Mouse (Mus musculus) limb, embryonic 15.5 days (tissue): ENCODE results near the gene Sema4d. TPM values are rescaled to one million over a fixed set of nuclear protein-coding genes. Genes with fewer than 3 reads are reported as not detected.

Experiments used
- ATAC-seq: fragments of 200-750 bp; cut with Nextera tagmentation; 2 replicates; pipeline ENCODE4 v1.8.0; 2017; ENCODE audit warnings: low read depth, moderate TSS enrichment; ENCODE audit not compliant: insufficient number of reproducible peaks, low FRiP score, low TSS enrichment
- H3K27ac ChIP-seq: fragments of 300-500 bp; sonication (generic); 2 replicates; pipeline ENCODE4 v1.5.1; 2015; ENCODE audit warnings: moderate library complexity, mild to moderate bottlenecking, inconsistent platforms
- H3K27me3 ChIP-seq: fragments of 300-500 bp; sonication (generic); 2 replicates; pipeline ENCODE4 v1.6.1; 2015; ENCODE audit warnings: inconsistent platforms
- H3K36me3 ChIP-seq: fragments of 300-500 bp; sonication (generic); 2 replicates; pipeline ENCODE4 v1.6.1; 2015; ENCODE audit warnings: inconsistent platforms
- H3K4me1 ChIP-seq: fragments of 300-500 bp; sonication (generic); 2 replicates; pipeline ENCODE4 v1.6.1; 2015; ENCODE audit warnings: inconsistent platforms
- H3K4me2 ChIP-seq: fragments of 300-500 bp; sonication (generic); 2 replicates; pipeline ENCODE4 v1.6.1; 2015; ENCODE audit warnings: mild to moderate bottlenecking, inconsistent platforms
- H3K4me3 ChIP-seq: fragments of 300-500 bp; sonication (generic); 2 replicates; pipeline ENCODE4 v1.5.1; 2015; ENCODE audit warnings: mild to moderate bottlenecking, inconsistent platforms
- H3K9ac ChIP-seq: fragments of 300-500 bp; sonication (generic); 2 replicates; pipeline ENCODE4 v1.6.1; 2015; ENCODE audit warnings: inconsistent platforms
- H3K9me3 ChIP-seq: fragments of 300-500 bp; sonication (generic); 2 replicates; pipeline ENCODE4 v1.6.1; 2016; ENCODE audit warnings: inconsistent platforms
- WGBS: fragments of 180-500 bp; shearing (Covaris S2); methylation state at CpG from one replicate; pipeline ENCODE4 v1.1.7; 2015; 5-methylcytosine and 5-hydroxymethylcytosine counted together
- polyA plus RNA-seq: library from polyadenylated mRNA; unstranded; fragments of >200 nt; fragmentation: Nextera tagmentation; extraction: Ambion mirVana; gene quantifications from 2 replicates; pipeline ENCODE4 v1.2.1, GENCODE M21; 2015

The Sema4d gene
- polyA plus RNA-seq, 1 experiment from 2014 or later: 7.1 TPM

DNA sequence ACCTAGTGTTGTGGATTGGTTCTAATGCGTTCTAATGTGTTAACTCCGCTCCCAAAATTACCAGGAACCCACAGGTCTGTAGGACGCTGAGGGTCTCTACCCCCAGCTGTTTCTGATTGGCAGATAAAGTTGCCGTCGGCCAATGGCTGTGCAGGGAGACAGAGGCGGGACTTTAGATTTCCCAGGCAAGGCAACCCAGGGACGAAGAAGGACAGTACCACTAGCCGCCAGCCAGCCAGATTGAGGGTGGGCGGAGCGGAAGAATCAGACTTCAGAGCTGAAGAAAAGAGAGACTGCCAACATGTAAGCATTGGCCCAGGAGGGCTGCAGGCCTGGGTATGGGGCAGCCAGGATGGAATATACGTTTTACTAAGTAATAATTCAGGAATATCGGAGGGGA lies 14.6 kb upstream of the Sema4d start:
- H3K27ac ChIP-seq: no peak overlapping the region
- no peaks in the 10 kb centered on the region for H3K36me3 ChIP-seq
- H3K27me3 ChIP-seq: no peaks in the 10 kb centered on the region
- 35% methylated on average over 12 of the region's 12 CpGs for WGBS
- no peak overlapping the region for H3K4me3 ChIP-seq
- no peaks in the 10 kb centered on the region for H3K9me3 ChIP-seq
- ATAC-seq: no peak
- H3K4me2 ChIP-seq: no peak overlapping the region
- no peaks in the 10 kb centered on the region for H3K4me1 ChIP-seq
- no peak overlapping the region for H3K9ac ChIP-seq

- H3K4me3 ChIP-seq: no peak overlapping the region
- no peaks in the 10 kb centered on the region for H3K9me3 ChIP-seq
- H3K4me2 ChIP-seq: no peak overlapping the region
- WGBS: 75% methylated on average over 15 of the region's 15 CpGs
- no peak overlapping the region for H3K9ac ChIP-seq
- no peak for ATAC-seq
- no peak overlapping the region for H3K27ac ChIP-seq
- no peaks in the 10 kb centered on the region for H3K27me3 ChIP-seq
- H3K36me3 ChIP-seq: no peaks in the 10 kb centered on the region
- no peaks in the 10 kb centered on the region for H3K4me1 ChIP-seq
Observed at GRCm38 (mm10) chr13:51806220-51806619, 12.7 kb upstream of the Sema4d start.

DNA sequence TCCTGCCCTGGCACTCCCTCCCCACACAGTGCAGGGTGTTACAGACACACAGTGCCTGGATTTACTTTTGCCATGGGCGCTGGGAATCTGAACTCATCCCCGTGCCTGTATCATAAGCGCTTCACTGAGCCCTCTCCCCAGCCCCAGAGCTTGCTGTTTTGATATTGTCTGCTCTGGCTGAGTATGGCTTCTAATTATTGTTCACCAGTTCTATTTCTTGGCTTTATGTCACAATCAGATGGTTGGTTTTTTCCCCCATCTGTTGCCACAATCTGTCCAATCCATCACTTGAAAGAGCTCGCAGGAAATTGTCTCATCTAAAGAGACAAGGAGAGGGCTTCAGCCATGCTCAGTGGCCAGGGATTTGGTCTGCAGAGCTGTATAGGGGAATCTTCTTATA lies 12.1 kb upstream of the Sema4d start:
- ATAC-seq: no peak
- no peak overlapping the region for H3K9ac ChIP-seq
- H3K9me3 ChIP-seq: no peaks in the 10 kb centered on the region
- H3K27ac ChIP-seq: no peak overlapping the region
- no peaks in the 10 kb centered on the region for H3K4me1 ChIP-seq
- no peaks in the 10 kb centered on the region for H3K36me3 ChIP-seq
- no peaks in the 10 kb centered on the region for H3K27me3 ChIP-seq
- H3K4me3 ChIP-seq: no peak overlapping the region
- 72% methylated on average over 4 of the region's 4 CpGs for WGBS
- H3K4me2 ChIP-seq: no peak overlapping the region

DNA sequence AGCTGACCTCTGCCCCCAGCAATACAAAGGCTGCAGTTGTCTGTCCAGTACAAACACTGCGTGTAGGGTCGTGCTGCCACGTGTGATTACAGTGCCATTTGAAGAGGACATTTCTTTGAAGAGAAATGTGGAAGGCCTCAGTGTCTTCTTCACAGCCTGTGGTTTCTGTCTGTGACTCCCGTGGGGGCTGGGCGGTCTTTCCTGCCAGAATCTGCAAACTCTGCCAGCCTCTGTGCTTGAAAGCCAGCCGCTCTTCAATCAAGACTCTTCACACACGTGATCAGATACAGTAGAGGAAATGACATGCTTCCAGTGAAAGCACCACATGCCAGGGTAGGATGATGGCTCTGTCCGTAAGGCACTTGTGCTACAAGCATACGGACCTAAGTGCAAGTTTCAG lies 7.4 kb upstream of the Sema4d start:
- Histone ChIP-seq H3K4me3 (no peak overlapping the region), H3K4me2 (no peak overlapping the region), H3K27ac (no peak overlapping the region), H3K9me3 (no peaks in the 10 kb centered on the region), H3K27me3 (no peaks in the 10 kb centered on the region), H3K9ac (no peak overlapping the region), H3K4me1 (no peaks in the 10 kb centered on the region), H3K36me3 (no peaks in the 10 kb centered on the region)
- 67% methylated on average over 9 of the region's 9 CpGs for WGBS
- ATAC-seq: no peak

- no peak overlapping the region; the same call in 1 of the 2 replicates for H3K9ac ChIP-seq
- H3K4me2 ChIP-seq: no peak overlapping the region
- no peaks in the 10 kb centered on the region for H3K4me1 ChIP-seq
- no peaks in the 10 kb centered on the region for H3K27me3 ChIP-seq
- no peaks in the 10 kb centered on the region for H3K36me3 ChIP-seq
- H3K27ac ChIP-seq: no peak overlapping the region
- H3K4me3 ChIP-seq: no peak overlapping the region
- no peaks in the 10 kb centered on the region for H3K9me3 ChIP-seq
- 80% methylated on average over 16 of the region's 16 CpGs for WGBS
- ATAC-seq: no peak
Observed at GRCm38 (mm10) chr13:51799735-51800522, 6.4 kb upstream of the Sema4d start.

- 56% methylated on average over 8 of the region's 8 CpGs for WGBS
- Histone ChIP-seq H3K4me1 (peaks cover 2% of the 10 kb centered on the region; the same call in 1 of the 2 replicates), H3K4me2 (no peak overlapping the region), H3K4me3 (no peak overlapping the region), H3K27ac (no peak overlapping the region), H3K9me3 (no peaks in the 10 kb centered on the region), H3K27me3 (0 out of 2 replicates have a peak, but pooled peaks cover 2% of the 10 kb centered on the region), H3K36me3 (no peaks in the 10 kb centered on the region), H3K9ac (no peak overlapping the region)
- no peak for ATAC-seq
Observed at GRCm38 (mm10) chr13:51797899-51798746, 4.6 kb upstream of the Sema4d start.

DNA sequence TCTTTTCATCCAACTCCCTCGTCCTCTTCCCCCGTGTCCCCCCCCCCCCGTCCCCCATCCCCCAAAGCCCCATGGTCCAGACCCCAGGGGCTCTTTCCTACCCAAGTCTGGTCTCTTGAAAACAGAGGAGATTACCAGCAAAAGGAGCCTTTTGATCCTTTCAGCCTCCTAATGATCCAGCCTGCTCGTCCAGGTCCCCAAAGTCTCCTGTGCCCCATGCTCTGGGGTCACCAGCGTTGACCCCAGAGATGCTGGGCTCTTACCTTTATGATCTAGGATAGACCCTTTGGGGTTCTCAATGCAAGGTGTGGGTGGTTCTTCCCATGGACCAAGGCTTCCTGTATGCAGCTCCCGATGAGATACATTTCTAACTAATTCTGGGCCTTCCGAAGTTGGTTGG lies 401 bp upstream of the Sema4d start:
- no peaks in the 10 kb centered on the region for H3K36me3 ChIP-seq
- H3K27me3 ChIP-seq: peaks cover 13% of the 10 kb centered on the region; the same call in 1 of the 2 replicates
- no peak overlapping the region for H3K27ac ChIP-seq
- peak overlapping the region; percentile 78 for H3K4me3 ChIP-seq
- H3K4me1 ChIP-seq: peaks cover 19% of the 10 kb centered on the region
- peak overlapping the region; percentile 99 for H3K4me2 ChIP-seq
- no peak overlapping the region for H3K9ac ChIP-seq
- no peaks in the 10 kb centered on the region for H3K9me3 ChIP-seq
- no peak for ATAC-seq
- WGBS: 42% methylated on average over 5 of the region's 7 CpGs

- H3K27me3 ChIP-seq: peaks cover 13% of the 10 kb centered on the region; the same call in 1 of the 2 replicates
- H3K4me1 ChIP-seq: peaks cover 19% of the 10 kb centered on the region
- H3K4me2 ChIP-seq: peak overlapping the region; percentile 99
- H3K9me3 ChIP-seq: no peaks in the 10 kb centered on the region
- no peaks in the 10 kb centered on the region for H3K36me3 ChIP-seq
- peak overlapping the region; percentile 70 for H3K9ac ChIP-seq
- 2% methylated on average over 43 of the region's 43 CpGs for WGBS
- H3K27ac ChIP-seq: no peak overlapping the region
- H3K4me3 ChIP-seq: peak overlapping the region; percentile 78
- ATAC-seq: 0 out of 2 replicates have a peak, but pooled peaks have one; percentile 26
Observed at GRCm38 (mm10) chr13:51792729-51793424, 670 bp downstream of the Sema4d start.

DNA sequence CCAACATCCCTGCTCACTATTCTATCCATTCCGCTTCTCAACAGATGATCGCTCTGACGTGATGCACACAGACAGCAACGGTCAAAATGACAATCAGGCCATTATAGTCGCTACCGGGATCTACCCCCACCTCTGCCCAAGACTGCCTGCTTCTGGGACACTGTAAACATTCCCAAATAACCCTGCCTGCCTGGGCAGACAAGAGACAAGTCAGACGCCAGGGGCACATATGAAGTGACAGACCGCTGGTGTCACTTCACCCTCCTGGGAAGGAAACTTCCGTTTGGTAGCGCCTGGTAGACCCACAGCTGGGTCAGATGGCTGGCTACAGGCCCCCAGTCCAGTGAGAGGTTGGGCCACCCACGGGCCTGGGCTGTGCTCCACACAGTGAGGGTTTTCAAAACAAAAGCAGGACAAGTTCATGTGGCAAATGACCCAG lies 1.4 kb downstream of the Sema4d start:
- Histone ChIP-seq H3K27ac (no peak overlapping the region), H3K27me3 (peaks cover 13% of the 10 kb centered on the region; the same call in 1 of the 2 replicates), H3K4me3 (peak overlapping the region; percentile 78), H3K4me2 (peak overlapping the region; percentile 99), H3K4me1 (peaks cover 19% of the 10 kb centered on the region), H3K9me3 (no peaks in the 10 kb centered on the region), H3K9ac (no peak overlapping the region), H3K36me3 (no peaks in the 10 kb centered on the region)
- ATAC-seq: peak; percentile 13; the same call in 1 of the 2 replicates
- whole genome bisulfite sequencing: 48% methylated on average over 11 of the region's 11 CpGs

DNA sequence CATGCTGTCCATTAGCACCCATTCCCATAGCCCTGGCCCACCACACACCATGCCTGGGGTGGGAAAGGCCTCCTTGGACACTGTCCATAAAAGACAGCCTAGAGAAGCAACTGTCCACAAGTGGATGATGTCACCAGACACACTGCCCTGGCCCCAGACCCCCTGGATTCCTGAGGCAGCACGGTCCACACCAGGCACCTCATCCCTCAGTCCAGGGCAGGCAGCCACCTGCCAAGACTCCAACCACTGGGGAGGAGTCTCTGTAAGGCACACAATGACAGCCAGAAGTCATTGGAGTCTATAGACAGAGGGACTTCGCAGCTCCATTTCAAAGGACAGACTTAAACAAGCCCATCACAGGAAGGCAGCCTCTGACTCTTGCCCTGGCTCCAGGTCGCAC lies 1.9 kb downstream of the Sema4d start:
- Histone ChIP-seq H3K27ac (no peak overlapping the region), H3K36me3 (no peaks in the 10 kb centered on the region), H3K4me3 (no peak overlapping the region), H3K27me3 (peaks cover 13% of the 10 kb centered on the region; the same call in 1 of the 2 replicates), H3K4me2 (no peak overlapping the region), H3K9ac (no peak overlapping the region), H3K4me1 (peaks cover 19% of the 10 kb centered on the region), H3K9me3 (no peaks in the 10 kb centered on the region)
- 70% methylated on average over 3 of the region's 3 CpGs for WGBS
- no peak for ATAC-seq

DNA sequence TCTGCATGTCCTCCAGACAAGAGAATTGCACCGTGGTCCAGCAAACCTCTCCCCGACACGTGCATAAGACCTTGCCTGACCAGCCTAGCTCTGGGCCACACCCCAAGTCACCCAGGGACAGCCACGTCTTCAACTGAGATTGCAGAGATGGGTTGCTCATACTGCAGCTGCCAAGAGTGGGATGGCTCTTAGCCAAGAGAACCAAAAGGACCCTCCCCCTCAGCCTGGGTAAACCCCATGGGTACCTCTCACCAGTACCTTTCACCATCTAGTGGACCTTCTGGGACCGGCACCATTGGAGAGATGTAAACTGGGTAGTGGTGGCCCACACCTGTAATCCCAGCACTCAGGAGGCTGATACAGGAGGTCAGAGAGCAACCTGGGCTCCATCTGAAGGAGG lies 2.8 kb downstream of the Sema4d start:
- peaks cover 13% of the 10 kb centered on the region; the same call in 1 of the 2 replicates for H3K27me3 ChIP-seq
- H3K4me2 ChIP-seq: no peak overlapping the region
- no peak overlapping the region for H3K27ac ChIP-seq
- no peaks in the 10 kb centered on the region for H3K36me3 ChIP-seq
- no peak overlapping the region for H3K9ac ChIP-seq
- no peak overlapping the region for H3K4me3 ChIP-seq
- no peaks in the 10 kb centered on the region for H3K9me3 ChIP-seq
- 68% methylated on average over 5 of the region's 5 CpGs for WGBS
- peaks cover 19% of the 10 kb centered on the region for H3K4me1 ChIP-seq
- ATAC-seq: no peak
